Mouse (Mus musculus) liver, adult 2 months (tissue): ENCODE measurements around the gene Wdr1. TPM values are rescaled to one million over a fixed set of nuclear protein-coding genes. Genes with fewer than 3 reads are reported as not detected.
A peak's percentile ranks its signal among the peaks of the same experiment; 100 is the strongest.

Experiments
- DNase-seq: peaks from one replicate; pipeline ENCODE4 v3.0.0-alpha.2; 2011; ENCODE audit warnings: low read depth, low spot score; ENCODE audit errors: extremely low read depth
- H3K27ac ChIP-seq: fragments of 200-500 bp; replicated peaks from 2 replicates; pipeline ENCODE4 v1.5.1; 2012; ENCODE audit warnings: low read depth, mild to moderate bottlenecking, control low read depth, inconsistent platforms, low read length; ENCODE audit not compliant: insufficient read depth
- H3K27me3 ChIP-seq: fragments of 200-500 bp; 2 replicates; pipeline ENCODE4 v1.6.1; 2012; ENCODE audit warnings: mild to moderate bottlenecking, moderate library complexity, low read length, inconsistent platforms; ENCODE audit not compliant: control insufficient read depth, insufficient read depth
- H3K36me3 ChIP-seq: fragments of 200-500 bp; 2 replicates; pipeline ENCODE4 v1.6.1; 2012; ENCODE audit warnings: low read length, inconsistent platforms; ENCODE audit not compliant: control insufficient read depth, insufficient read depth
- H3K4me1 ChIP-seq: fragments of 200-500 bp; 2 replicates; pipeline ENCODE4 v1.6.1; 2011; ENCODE audit warnings: low read length; ENCODE audit not compliant: control insufficient read depth, insufficient read depth
- H3K4me3 ChIP-seq: fragments of 200-500 bp; 2 replicates; pipeline ENCODE4 v1.5.1; 2011; ENCODE audit warnings: low read depth, mild to moderate bottlenecking, control low read depth, low read length, moderate library complexity; ENCODE audit not compliant: insufficient read depth
- H3K79me2 ChIP-seq: fragments of 200-500 bp; 2 replicates; pipeline ENCODE4 v1.6.1; 2012; ENCODE audit warnings: inconsistent platforms, mild to moderate bottlenecking, low read length, moderate library complexity; ENCODE audit not compliant: control insufficient read depth, insufficient read depth
- H3K9ac ChIP-seq: fragments of 200-500 bp; 2 replicates; pipeline ENCODE4 v1.6.1; 2012; ENCODE audit warnings: low read depth, mild to moderate bottlenecking, control low read depth, inconsistent platforms, low read length
- CTCF ChIP-seq: fragments of 200-500 bp; IDR thresholded peaks from 2 replicates; pipeline ENCODE4 v1.5.1; 2011; ENCODE audit warnings: low read depth, low read length, control low read depth
- POLR2A ChIP-seq: fragments of 200-500 bp; IDR thresholded peaks from 2 replicates; pipeline ENCODE4 v1.6.1; 2011; ENCODE audit warnings: low read length, control low read depth; ENCODE audit not compliant: insufficient read depth; ENCODE audit errors: extremely low read depth
- WGBS: fragments of 180-500 bp; shearing (Covaris S2); methylation state at CpG from one replicate; pipeline ENCODE4 v1.1.7; 2018; 5-methylcytosine and 5-hydroxymethylcytosine counted together
- polyA plus RNA-seq: library from polyadenylated mRNA; depleted of rRNA; stranded (reverse); fragments of >200 nt; gene quantifications from 2 replicates; pipeline ENCODE4 v1.2.3, GENCODE M21; 2012
- total RNA-seq: library from RNA; depleted of rRNA; stranded (reverse); fragments of >200 nt; gene quantifications from 2 replicates; pipeline ENCODE4 v1.2.3, GENCODE M21; 2014

Wdr1 gene
- total and polyA plus RNA-seq, 2 experiments = 40.4 to 42.1 TPM

DNA sequence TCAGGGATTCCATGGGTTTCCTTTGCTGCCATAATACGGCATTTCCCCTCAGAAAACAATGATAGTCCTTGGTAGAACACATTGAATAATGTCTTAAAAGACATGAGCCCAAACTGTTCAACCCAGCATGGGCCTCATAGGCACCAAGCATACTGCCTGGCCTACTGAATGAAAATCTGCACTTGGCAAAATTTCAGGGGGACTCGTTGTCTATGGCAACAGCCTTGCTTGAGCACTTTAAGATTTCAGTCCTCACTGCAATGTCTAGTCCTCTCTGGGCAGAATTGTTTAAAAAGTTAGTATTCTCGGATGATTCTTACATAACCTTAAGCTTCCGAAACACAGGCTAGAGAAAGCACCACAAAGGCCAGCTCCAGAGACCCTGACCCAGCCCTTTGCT lies 25.2 kb downstream of the Wdr1 start:
- H3K4me3 ChIP-seq = no peak overlapping the region
- 90% methylated on average over 4 of the region's 4 CpGs for WGBS
- no peak overlapping the region for H3K27ac ChIP-seq
- H3K4me1 ChIP-seq = no peaks in the 10 kb centered on the region
- H3K9ac ChIP-seq = no peak overlapping the region
- peaks cover 40% of the 10 kb centered on the region for H3K36me3 ChIP-seq
- no peaks in the 10 kb centered on the region for H3K27me3 ChIP-seq
- DNase-seq = no peak
- H3K79me2 ChIP-seq = no peaks in the 10 kb centered on the region
- TF ChIP-seq CTCF (no peak), POLR2A (no peak)

- H3K36me3 ChIP-seq = peaks cover 36% of the 10 kb centered on the region
- H3K27ac ChIP-seq = no peak overlapping the region
- TF ChIP-seq POLR2A (no peak), CTCF (no peak)
- H3K9ac ChIP-seq = no peak overlapping the region
- peak; percentile 72 for DNase-seq
- no peak overlapping the region for H3K4me3 ChIP-seq
- no peaks in the 10 kb centered on the region for H3K4me1 ChIP-seq
- 45% methylated on average over 3 of the region's 3 CpGs for WGBS
- no peaks in the 10 kb centered on the region for H3K27me3 ChIP-seq
- H3K79me2 ChIP-seq = no peaks in the 10 kb centered on the region
Measured at GRCm38 (mm10) chr5:38536822-38537221, 26.2 kb downstream of the Wdr1 start.

DNA sequence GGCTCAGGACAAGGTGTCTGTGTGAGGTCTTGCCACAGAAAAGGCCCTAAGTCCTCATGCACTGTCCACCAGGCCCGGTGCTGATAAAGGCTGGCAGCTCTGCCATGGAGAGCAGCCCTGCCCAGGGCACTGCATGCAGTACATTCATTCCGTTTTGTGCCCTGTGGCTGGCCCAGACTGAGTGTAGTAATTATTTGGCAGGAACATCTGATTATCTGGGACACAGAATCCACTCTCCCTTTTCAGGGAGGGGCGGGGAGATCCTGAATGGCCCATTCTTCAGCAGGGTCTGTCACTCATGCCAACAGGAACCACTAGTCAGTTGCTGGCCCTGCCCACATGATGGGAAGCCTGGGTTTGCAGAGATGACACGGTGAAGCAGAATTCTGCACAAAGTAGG lies 30.9 kb downstream of the Wdr1 start:
- no peak for DNase-seq
- no peaks in the 10 kb centered on the region for H3K79me2 ChIP-seq
- no peak overlapping the region for H3K9ac ChIP-seq
- TF ChIP-seq CTCF (no peak), POLR2A (no peak)
- H3K4me3 ChIP-seq = no peak overlapping the region
- WGBS = 82% methylated on average over 4 of the region's 4 CpGs
- H3K36me3 ChIP-seq = peaks cover 30% of the 10 kb centered on the region
- no peak overlapping the region for H3K27ac ChIP-seq
- no peaks in the 10 kb centered on the region for H3K27me3 ChIP-seq
- no peaks in the 10 kb centered on the region for H3K4me1 ChIP-seq

DNA sequence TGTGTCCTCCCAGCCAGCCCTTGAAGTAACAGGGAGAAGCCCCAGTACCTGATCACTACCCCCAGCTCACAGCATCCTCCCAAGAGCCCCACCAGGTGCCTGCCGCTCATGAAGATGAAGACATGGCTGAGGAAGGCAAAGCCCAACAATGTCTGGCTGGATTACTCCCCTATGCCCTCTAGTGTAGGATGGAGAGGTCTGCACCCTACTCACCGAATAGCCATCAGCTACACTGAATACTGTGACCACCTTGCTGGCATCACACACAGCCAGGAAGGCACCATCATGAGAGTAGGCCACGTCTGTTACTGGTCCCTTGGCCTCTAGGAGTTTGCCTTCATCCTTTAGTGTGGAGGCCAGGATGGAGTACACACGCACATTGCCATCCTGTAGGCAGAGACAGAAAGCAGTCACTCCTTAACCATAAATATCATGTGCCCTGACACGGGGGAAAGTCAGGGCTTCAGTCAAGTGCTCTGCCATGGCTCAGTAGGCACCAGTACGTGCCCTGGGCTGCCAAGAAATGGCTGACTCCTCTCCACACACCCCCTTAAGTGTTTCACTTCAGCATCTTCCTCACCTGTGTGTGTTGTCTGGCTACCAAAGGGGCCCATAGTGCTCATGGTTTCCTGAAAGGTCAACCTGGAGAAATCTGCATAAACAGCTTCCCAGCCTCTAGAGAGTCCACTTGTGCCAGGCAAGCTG lies 33.1 kb downstream of the Wdr1 start:
- no peak for DNase-seq
- Histone ChIP-seq H3K79me2 (no peaks in the 10 kb centered on the region), H3K4me1 (no peaks in the 10 kb centered on the region), H3K27ac (no peak overlapping the region), H3K27me3 (no peaks in the 10 kb centered on the region), H3K36me3 (peaks cover 24% of the 10 kb centered on the region), H3K4me3 (no peak overlapping the region), H3K9ac (no peak overlapping the region)
- TF ChIP-seq POLR2A (no peak), CTCF (peak; percentile 31; the same call in 1 of the 2 replicates)
- 90% methylated on average over 6 of the region's 6 CpGs for WGBS

GRCm38 (mm10) chr5:38522977-38523376 lies 40.0 kb downstream of the Wdr1 start:
- Histone ChIP-seq H3K4me3 (no peak overlapping the region), H3K4me1 (no peaks in the 10 kb centered on the region), H3K9ac (no peak overlapping the region), H3K36me3 (peaks cover 3% of the 10 kb centered on the region; the same call in 1 of the 2 replicates), H3K27me3 (no peaks in the 10 kb centered on the region), H3K79me2 (no peaks in the 10 kb centered on the region), H3K27ac (no peak overlapping the region)
- TF ChIP-seq CTCF (no peak), POLR2A (no peak)
- DNase-seq = no peak
- WGBS = 96% methylated on average over 5 of the region's 5 CpGs

GRCm38 (mm10) chr5:38520838-38521237 lies 42.2 kb downstream of the Wdr1 start:
- H3K27ac ChIP-seq = no peak overlapping the region
- no peaks in the 10 kb centered on the region; the same call in 1 of the 2 replicates for H3K36me3 ChIP-seq
- no peaks in the 10 kb centered on the region for H3K4me1 ChIP-seq
- no peak overlapping the region for H3K4me3 ChIP-seq
- DNase-seq = no peak
- TF ChIP-seq POLR2A (no peak), CTCF (no peak)
- 58% methylated on average over 1 of the region's 1 CpGs for WGBS
- no peaks in the 10 kb centered on the region for H3K79me2 ChIP-seq
- H3K9ac ChIP-seq = no peak overlapping the region
- H3K27me3 ChIP-seq = no peaks in the 10 kb centered on the region
